Mouse (Mus musculus) thymus, adult 2 months (tissue): ENCODE measurements at regions not wholly inside any gene's neighbourhood (a gene's known extent, or its start where the extent isn't known, plus 50 kb on each side); places are given as distances from the start of the nearest gene placed in this dataset.
"Not testable (repeated sequence)": the region's sequence is repeated elsewhere in the genome, so short reads cannot be mapped to it uniquely, and the experiment has no call there.

ENCODE experiments used
- DNase-seq: peaks from one replicate; pipeline ENCODE4 v3.0.0; 2021
- H3K27ac ChIP-seq: fragments of 200-500 bp; 2 replicates; pipeline ENCODE4 v1.5.1; 2012; ENCODE audit warnings: low read length, control low read depth; ENCODE audit not compliant: control insufficient read depth, insufficient read depth
- H3K27me3 ChIP-seq: fragments of 200-500 bp; 2 replicates; pipeline ENCODE4 v1.6.1; 2012; ENCODE audit warnings: mild to moderate bottlenecking, low read length, moderate library complexity, mixed read lengths; ENCODE audit not compliant: control insufficient read depth, insufficient read depth
- H3K36me3 ChIP-seq: fragments of 200-500 bp; 2 replicates; pipeline ENCODE4 v1.6.1; 2012; ENCODE audit warnings: mild to moderate bottlenecking, low read length, moderate library complexity; ENCODE audit not compliant: control insufficient read depth, insufficient read depth
- H3K4me1 ChIP-seq: fragments of 200-500 bp; replicated peaks from 2 replicates; pipeline ENCODE4 v1.6.1; 2012; ENCODE audit warnings: low read length; ENCODE audit not compliant: control insufficient read depth, insufficient read depth
- H3K4me3 ChIP-seq: fragments of 200-500 bp; 2 replicates; pipeline ENCODE4 v1.5.1; 2012; ENCODE audit warnings: mild to moderate bottlenecking, low read length, control low read depth, moderate library complexity; ENCODE audit not compliant: control insufficient read depth, insufficient read depth
- CTCF ChIP-seq: fragments of 200-500 bp; IDR thresholded peaks from 2 replicates; pipeline ENCODE4 v1.5.1; 2012; ENCODE audit warnings: mild to moderate bottlenecking, control low read depth, low read length, moderate library complexity, borderline replicate concordance; ENCODE audit not compliant: control insufficient read depth, poor library complexity, insufficient read depth; ENCODE audit errors: extremely low read depth
- POLR2A ChIP-seq: fragments of 200-500 bp; IDR thresholded peaks from 2 replicates; pipeline ENCODE4 v1.6.1; 2012; ENCODE audit warnings: mild to moderate bottlenecking, low read length, control low read depth, moderate library complexity; ENCODE audit not compliant: control insufficient read depth, poor library complexity, insufficient read depth; ENCODE audit errors: extremely low read depth
- WGBS: fragments of 180-500 bp; shearing (Covaris S2); methylation state at CpG from one replicate; pipeline ENCODE4 v1.1.7; 2018; 5-methylcytosine and 5-hydroxymethylcytosine counted together

GRCm38 (mm10) chr4:67196907-67197306 is 369.5 kb downstream of the Tlr4 start:
- no peaks in the 10 kb centered on the region for H3K36me3 ChIP-seq
- no peak overlapping the region for H3K27ac ChIP-seq
- H3K4me3 ChIP-seq: no peak overlapping the region
- H3K4me1 ChIP-seq: no peaks in the 10 kb centered on the region
- no peak for DNase-seq
- WGBS: 11% methylated on average over 5 of the region's 5 CpGs
- H3K27me3 ChIP-seq: no peaks in the 10 kb centered on the region
- TF ChIP-seq CTCF (no peak), POLR2A (no peak)

GRCm38 (mm10) chr4:67208406-67208805 is 381.0 kb downstream of the Tlr4 start:
- H3K4me3 ChIP-seq, H3K36me3 ChIP-seq, H3K27me3 ChIP-seq, H3K4me1 ChIP-seq, H3K27ac ChIP-seq: not testable (repeated sequence)
- DNase-seq: peak; percentile 49

GRCm38 (mm10) chr4:67213363-67213762 is 386.0 kb downstream of the Tlr4 start:
- WGBS: 68% methylated on average over 1 of the region's 1 CpGs
- no peak for DNase-seq

GRCm38 (mm10) chr4:67224533-67224932 is 397.1 kb downstream of the Tlr4 start:
- H3K36me3 ChIP-seq: no peaks in the 10 kb centered on the region
- H3K4me3 ChIP-seq: no peak overlapping the region
- no peaks in the 10 kb centered on the region for H3K4me1 ChIP-seq
- H3K27ac ChIP-seq: no peak overlapping the region
- no peaks in the 10 kb centered on the region for H3K27me3 ChIP-seq
- no peak for DNase-seq
- no peak for TF ChIP-seq POLR2A
- TF ChIP-seq CTCF: no peak

More at GRCm38 (mm10) chr4:67213363-67213762, 386.0 kb downstream of the Tlr4 start:
- H3K27me3 ChIP-seq: no peaks in the 10 kb centered on the region
- H3K4me3 ChIP-seq: no peak overlapping the region
- TF ChIP-seq CTCF: no peak
- no peak for TF ChIP-seq POLR2A
- H3K36me3 ChIP-seq: no peaks in the 10 kb centered on the region
- no peak overlapping the region for H3K27ac ChIP-seq
- H3K4me1 ChIP-seq: no peaks in the 10 kb centered on the region

- Histone ChIP-seq H3K36me3 (no peaks in the 10 kb centered on the region), H3K4me1 (no peaks in the 10 kb centered on the region), H3K27ac (no peak overlapping the region), H3K27me3 (no peaks in the 10 kb centered on the region), H3K4me3 (no peak overlapping the region)
- TF ChIP-seq CTCF (no peak), POLR2A (no peak)
- no peak for DNase-seq
- 90% methylated on average over 3 of the region's 3 CpGs for WGBS
These were observed 401.8 kb downstream of the Tlr4 start for GRCm38 (mm10) chr4:67229214-67229613.

GRCm38 (mm10) chr4:67273553-67273952 is 446.2 kb downstream of the Tlr4 start:
- Histone ChIP-seq H3K27me3 (no peaks in the 10 kb centered on the region), H3K4me1 (no peaks in the 10 kb centered on the region), H3K36me3 (no peaks in the 10 kb centered on the region), H3K27ac (no peak overlapping the region), H3K4me3 (no peak overlapping the region)
- no peak for DNase-seq
- 93% methylated on average over 4 of the region's 4 CpGs for WGBS
- TF ChIP-seq CTCF (no peak), POLR2A (no peak)

GRCm38 (mm10) chr4:67301020-67301419 is 473.6 kb downstream of the Tlr4 start:
- no peak overlapping the region for H3K4me3 ChIP-seq
- no peak overlapping the region for H3K27ac ChIP-seq
- 93% methylated on average over 6 of the region's 6 CpGs for WGBS
- H3K27me3 ChIP-seq: no peaks in the 10 kb centered on the region
- TF ChIP-seq CTCF (no peak), POLR2A (no peak)
- H3K36me3 ChIP-seq: no peaks in the 10 kb centered on the region
- no peak for DNase-seq
- no peaks in the 10 kb centered on the region for H3K4me1 ChIP-seq

GRCm38 (mm10) chr4:67301740-67302139 is 474.4 kb downstream of the Tlr4 start:
- H3K36me3 ChIP-seq: no peaks in the 10 kb centered on the region
- H3K4me1 ChIP-seq: no peaks in the 10 kb centered on the region
- no peak for DNase-seq
- 95% methylated on average over 2 of the region's 2 CpGs for WGBS
- no peak overlapping the region for H3K4me3 ChIP-seq
- TF ChIP-seq POLR2A (no peak), CTCF (no peak)
- no peak overlapping the region for H3K27ac ChIP-seq
- H3K27me3 ChIP-seq: no peaks in the 10 kb centered on the region

GRCm38 (mm10) chr4:67320098-67320497 is 492.7 kb downstream of the Tlr4 start:
- DNase-seq, H3K4me1 ChIP-seq, H3K27ac ChIP-seq, H3K27me3 ChIP-seq, H3K36me3 ChIP-seq, H3K4me3 ChIP-seq: not testable (repeated sequence)
